Mouse (Mus musculus) ES-Bruce4 (cell line): ENCODE results near the gene Hoxd10.

Experiments used
- CTCF ChIP-seq: IDR thresholded peaks from one replicate; pipeline ENCODE4 v1.8.1; 2011; ENCODE audit warnings: low read depth, low read length
- POLR2A ChIP-seq: IDR thresholded peaks from one replicate; pipeline ENCODE4 v1.8.1; 2011; ENCODE audit warnings: low read length; ENCODE audit not compliant: insufficient read depth

- TF ChIP-seq POLR2A: no peak
- no peak for TF ChIP-seq CTCF
These were observed 13.9 kb downstream of the Hoxd10 start for GRCm38 (mm10) chr2:74705467-74706089.
